Mouse (Mus musculus): ENCODE results near the gene Lmbr1l.
"Not testable (repeated sequence)": the region's sequence is repeated elsewhere in the genome, so short reads cannot be mapped to it uniquely, and the experiment has no call there.

- TF ChIP-seq GATA1, TAL1 (IDR thresholded peaks at IDR 0.05; ENCODE audit: low read length): not testable (repeated sequence)
Measured at GRCm38 (mm10) chr15:98933004-98933671, 15.1 kb upstream of the Lmbr1l start.
